Mouse (Mus musculus) left cerebral cortex, adult 2 months (tissue): ENCODE results near the gene Fam193b. TPM values are rescaled to one million over a fixed set of nuclear protein-coding genes. Genes with fewer than 3 reads are reported as not detected.

Source experiments
- DNase-seq, 2 experiments: peaks; one replicate each; pipeline ENCODE4 v3.0.0; 2021 to 2022; ENCODE audit warnings: low spot score in 2 of 2, mixed read lengths in 1 of 2; ENCODE audit errors: extremely low spot score in 1 of 2
- H3K27ac ChIP-seq: fragments of 200-600 bp; 2 replicates; pipeline ENCODE4 v1.8.1; 2022
- H3K4me3 ChIP-seq: fragments of 200-600 bp; 2 replicates; pipeline ENCODE4 v1.8.1; 2022
- CTCF ChIP-seq: fragments of 200-600 bp; IDR thresholded peaks from 2 replicates; pipeline ENCODE4 v1.8.1; 2022; ENCODE audit warnings: antibody characterized with exemption, mild to moderate bottlenecking, moderate library complexity
- intact Hi-C: fragments of 180-260 bp; cut with DNase I; formaldehyde crosslinking; loops from one replicate; pipeline ENCODE4 v1.15.1; 2025
- long read RNA-seq, 2 experiments: library from polyadenylated mRNA; stranded (forward); transcript quantifications; one replicate each; pipeline ENCODE4 v2.0.0; 2021; ENCODE audit warnings: borderline mapping rate in 2 of 2
- total RNA-seq, 2 experiments: library from RNA; stranded (reverse); gene quantifications; 2 replicates each; pipeline ENCODE4 v1.2.3; 2021

The Fam193b gene
- total RNA-seq = 10 to 100 TPM; 90.5 to 98.1 TPM
- long read RNA-seq, experiment 1, full-length matches to known transcripts = 12 of 67 reads
- long read RNA-seq, experiment 1, partial matches to known transcripts = 15 of 67 reads
- long read RNA-seq, experiment 1, other reads (novel, unspliced or antisense) = 40 of 67 reads
- long read RNA-seq, experiment 2, full-length matches to known transcripts = 21 of 99 reads
- long read RNA-seq, experiment 2, partial matches to known transcripts = 13 of 99 reads
- long read RNA-seq, experiment 2, other reads (novel, unspliced or antisense) = 65 of 99 reads

DNA sequence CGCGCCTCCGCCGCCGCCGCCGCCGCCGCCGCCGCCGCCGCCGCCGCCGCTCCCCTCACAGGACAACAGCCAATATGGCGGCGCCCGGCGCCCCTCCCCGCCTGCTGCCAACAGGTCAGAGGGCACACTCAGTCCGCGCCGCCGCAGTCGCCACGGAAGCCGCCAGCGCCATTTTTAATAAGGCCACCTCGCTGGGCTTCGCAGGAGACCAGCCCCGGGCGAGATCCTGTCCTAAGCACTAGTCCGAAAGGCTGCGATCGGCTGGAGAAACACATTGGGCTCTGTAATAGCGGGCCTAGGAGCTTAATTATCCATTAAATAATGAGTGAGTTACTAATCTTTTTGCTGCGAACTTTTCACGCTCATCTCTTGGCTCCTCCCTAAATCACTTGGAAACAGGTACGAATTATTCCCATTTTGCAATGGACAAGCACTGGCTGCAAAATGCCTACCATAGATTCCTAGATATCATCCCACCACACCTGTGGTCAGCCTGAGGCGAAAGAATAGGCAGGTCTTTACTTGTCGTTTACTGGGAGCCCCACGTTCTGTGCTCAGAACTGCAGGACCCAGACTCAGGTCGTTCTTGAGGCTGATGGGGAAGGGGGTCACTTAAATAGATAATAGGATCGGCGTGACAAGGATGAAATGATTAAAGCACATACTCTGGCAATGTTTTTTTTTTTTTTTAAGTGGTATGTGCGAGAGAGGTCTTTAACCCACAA is at the start of gene Fam193b:
TSS of gene Fam193b (minus strand) at position 94 of the 725 bp plus-strand sequence.
- no peak for TF ChIP-seq CTCF
- H3K4me3 ChIP-seq = peak within 1 kb of the TSS; percentile 92
- DNase-seq = peak; percentile 94
- intact Hi-C loops = loop anchor here (2.0 kb wide), 1 partner anchor 22 kb away; no protein-coding TSS in a partner anchor
- peak within 1 kb of the TSS; percentile 88 for H3K27ac ChIP-seq

DNA sequence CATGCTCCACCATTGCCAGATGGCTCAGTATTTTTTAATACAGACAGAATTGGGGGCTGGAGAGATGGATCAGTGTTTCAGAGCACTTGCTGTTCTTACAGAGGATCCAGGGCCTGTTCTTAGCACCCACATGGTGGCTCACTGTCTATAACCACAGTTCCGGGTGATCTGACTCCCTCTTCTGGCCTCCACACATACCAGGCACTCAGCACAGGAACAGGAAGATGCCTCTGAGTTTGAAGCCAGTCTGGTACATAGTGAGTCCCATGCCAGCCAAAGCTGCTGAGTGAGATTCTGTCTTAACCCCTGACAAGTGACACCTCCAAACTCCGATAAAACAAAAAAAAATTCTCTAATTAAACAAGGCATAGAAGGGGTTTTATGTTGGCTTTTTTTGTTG is 49.4 kb upstream of the Fam193b start:
- TF ChIP-seq CTCF = no peak
- DNase-seq = no peak
- H3K27ac ChIP-seq = no peak overlapping the region
- H3K4me3 ChIP-seq = no peak overlapping the region
- intact Hi-C loops = loop anchor here (5.0 kb wide), 1 partner anchor 107 kb away; the partner anchor contains the start of gene Pcbd2

DNA sequence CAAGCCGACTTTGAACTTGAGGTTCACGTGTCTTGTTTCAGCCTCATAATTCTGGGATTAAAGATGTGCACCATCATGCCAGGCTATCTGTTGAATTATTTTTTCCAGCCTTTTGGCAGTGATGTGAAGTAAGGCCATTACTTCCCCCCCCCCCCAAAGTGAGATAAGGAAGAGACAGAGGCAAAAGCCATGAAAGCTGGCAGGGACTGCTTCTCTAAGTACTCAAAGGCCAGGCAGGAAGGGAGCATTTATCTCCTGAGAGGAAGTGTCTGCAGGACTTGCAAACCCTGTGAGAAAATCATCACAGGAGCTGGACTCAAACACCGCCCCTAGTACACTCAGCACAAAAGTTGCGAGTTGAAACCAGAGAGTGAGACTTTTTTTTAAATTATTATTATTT is 48.4 kb upstream of the Fam193b start:
- DNase-seq = no peak
- H3K27ac ChIP-seq = no peak overlapping the region
- no peak overlapping the region for H3K4me3 ChIP-seq
- intact Hi-C loops = no loop called here
- TF ChIP-seq CTCF = no peak

DNA sequence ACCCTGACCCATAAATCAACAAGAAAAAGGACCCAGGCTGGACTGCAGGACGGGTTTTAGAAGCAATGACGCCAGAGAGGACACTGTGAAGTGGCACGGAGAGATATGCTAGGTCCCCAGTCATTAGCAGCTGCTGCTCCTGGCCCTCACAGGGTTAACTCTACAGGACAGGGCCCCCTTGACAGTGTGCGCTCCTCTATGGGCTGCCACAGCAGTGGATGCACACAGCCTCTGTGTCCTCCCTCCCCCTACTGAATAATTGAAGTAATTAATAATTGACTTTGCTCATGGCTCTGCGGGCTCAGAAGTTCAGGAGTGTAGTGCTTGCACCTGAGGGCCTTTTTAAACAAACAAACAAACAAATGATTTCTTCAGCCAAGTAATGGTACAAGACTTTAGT is 42.6 kb upstream of the Fam193b start:
- no peak for DNase-seq
- H3K27ac ChIP-seq = no peak overlapping the region
- no peak overlapping the region for H3K4me3 ChIP-seq
- intact Hi-C loops = no loop called here
- TF ChIP-seq CTCF = no peak

DNA sequence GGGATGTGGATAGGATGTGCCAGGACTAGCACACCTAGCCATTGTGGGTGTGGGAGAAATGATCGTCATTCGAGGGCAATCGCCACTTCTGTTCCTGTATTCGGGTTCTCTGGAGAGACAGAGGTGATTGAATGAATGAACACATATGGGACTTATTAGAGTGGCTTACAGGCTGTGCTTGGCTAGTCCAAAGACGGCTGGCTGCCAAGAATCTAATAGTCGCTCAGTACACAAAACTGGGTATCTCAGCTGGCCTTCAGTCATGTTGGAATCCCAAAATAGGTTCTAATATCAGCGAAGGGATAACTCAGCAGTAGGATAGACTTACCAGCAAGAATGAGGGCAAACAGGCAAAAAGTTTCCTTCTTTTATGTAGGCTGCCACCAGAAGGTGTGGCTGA is 41.1 kb upstream of the Fam193b start:
- Histone ChIP-seq H3K27ac (no peak overlapping the region), H3K4me3 (no peak overlapping the region)
- no peak for TF ChIP-seq CTCF
- intact Hi-C loops = no loop called here
- no peak for DNase-seq

DNA sequence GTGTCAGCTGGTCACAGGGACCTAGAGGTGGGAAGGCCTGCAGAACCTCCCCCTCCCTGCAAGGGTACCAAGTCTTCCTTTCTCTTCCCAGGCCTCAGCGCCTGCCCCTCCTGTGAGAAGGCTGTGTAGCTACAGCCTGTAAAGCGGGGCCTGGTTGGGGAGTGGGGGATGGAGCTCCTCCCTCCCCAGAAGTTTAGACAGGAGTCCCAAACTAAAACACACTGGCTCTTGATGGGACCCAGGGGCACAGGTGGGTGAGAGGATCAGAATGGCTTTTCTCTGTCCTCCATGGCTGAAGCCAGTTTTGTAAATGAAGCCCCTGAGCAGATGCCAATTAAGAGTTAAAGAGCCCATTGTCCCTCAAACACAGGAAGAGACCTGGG is 36.7 kb upstream of the Fam193b start:
- intact Hi-C loops = no loop called here
- Histone ChIP-seq H3K27ac (no peak overlapping the region; the same call in 1 of the 2 replicates), H3K4me3 (no peak overlapping the region)
- DNase-seq = no peak
- TF ChIP-seq CTCF = no peak

DNA sequence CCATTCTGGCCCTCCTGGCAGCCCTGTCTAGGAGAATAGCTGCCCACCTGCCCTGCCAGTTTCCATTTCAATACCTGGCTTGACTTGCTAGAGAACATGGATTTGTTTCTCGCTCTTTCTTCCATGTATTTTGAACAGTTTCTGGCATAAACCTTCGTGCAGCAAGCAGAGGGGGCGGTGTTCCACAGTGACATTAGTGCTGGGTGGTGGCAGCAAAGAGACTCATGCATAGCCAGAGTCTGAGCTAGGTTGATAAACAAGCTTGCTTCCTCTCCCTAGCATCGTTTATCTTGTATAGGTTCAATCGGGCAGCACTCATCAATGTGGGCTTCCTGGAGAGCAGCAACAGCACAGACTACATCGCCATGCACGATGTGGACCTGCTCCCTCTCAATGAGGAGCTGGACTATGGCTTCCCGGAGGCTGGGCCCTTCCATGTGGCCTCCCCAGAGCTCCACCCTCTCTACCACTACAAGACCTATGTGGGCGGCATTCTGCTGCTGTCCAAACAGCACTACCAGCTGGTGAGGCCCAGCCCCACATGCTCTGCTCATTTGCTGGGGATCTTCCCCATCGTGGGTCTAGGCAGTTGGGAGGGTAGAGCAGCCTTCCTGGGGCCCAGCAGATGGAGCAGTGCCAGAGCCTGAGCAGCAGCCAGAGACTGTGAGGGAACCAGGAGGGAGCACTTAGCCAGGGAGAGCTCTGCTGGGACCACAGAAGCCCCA is 36.1 kb upstream of the Fam193b start:
- no peak for DNase-seq
- intact Hi-C loops = no loop called here
- Histone ChIP-seq H3K4me3 (no peak overlapping the region), H3K27ac (peak overlapping the region; percentile 36; the same call in 1 of the 2 replicates)
- no peak for TF ChIP-seq CTCF

DNA sequence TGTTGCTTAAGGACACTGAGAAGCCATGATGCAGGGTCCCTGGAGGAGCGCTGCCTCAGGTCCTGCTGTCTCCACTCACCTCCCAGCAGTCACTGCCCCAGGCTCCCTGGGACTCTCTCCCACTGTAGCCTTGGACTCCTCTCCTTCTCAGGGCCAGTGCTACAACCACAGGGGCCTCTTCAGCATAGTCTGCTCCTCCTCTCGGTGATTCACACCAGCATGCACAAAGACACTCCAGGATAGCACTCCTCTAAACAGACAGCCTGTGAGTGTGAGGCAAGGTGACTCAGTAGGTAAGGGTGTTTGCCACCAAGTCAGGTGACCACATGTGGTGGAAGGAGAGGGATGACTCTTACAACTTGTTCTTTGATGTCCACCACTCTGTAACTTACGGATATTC is 33.7 kb upstream of the Fam193b start:
- Histone ChIP-seq H3K4me3 (no peak overlapping the region), H3K27ac (no peak overlapping the region)
- intact Hi-C loops = no loop called here
- peak in 1 of 2 experiments; percentile 8 for DNase-seq
- TF ChIP-seq CTCF = no peak

DNA sequence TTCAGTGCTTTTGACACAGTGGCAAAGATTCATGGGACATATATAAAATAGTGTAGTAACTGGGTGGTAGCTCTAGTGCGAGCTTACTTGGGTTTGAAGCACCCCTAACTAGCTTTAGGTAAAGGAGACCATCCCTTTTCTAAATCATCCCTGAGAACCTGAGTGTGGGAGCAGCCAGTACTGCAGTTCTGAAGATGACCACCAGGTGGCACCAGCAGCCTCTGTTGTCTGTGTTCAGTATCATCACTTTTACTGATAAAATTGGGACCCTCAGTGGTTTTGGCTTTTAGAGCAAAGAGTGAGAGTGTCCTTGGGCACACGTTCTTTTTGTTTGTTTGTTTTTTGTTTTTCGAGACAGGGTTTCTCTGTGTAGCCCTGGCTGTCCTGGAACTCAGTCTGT is 30.7 kb upstream of the Fam193b start:
- intact Hi-C loops = loop anchor here (1.0 kb wide), 2 partner anchors 39 to 127 kb away; no protein-coding TSS in a partner anchor
- DNase-seq = peak; percentile 77 to 87
- Histone ChIP-seq H3K27ac (no peak overlapping the region), H3K4me3 (no peak overlapping the region)
- TF ChIP-seq CTCF = peak; percentile 99

DNA sequence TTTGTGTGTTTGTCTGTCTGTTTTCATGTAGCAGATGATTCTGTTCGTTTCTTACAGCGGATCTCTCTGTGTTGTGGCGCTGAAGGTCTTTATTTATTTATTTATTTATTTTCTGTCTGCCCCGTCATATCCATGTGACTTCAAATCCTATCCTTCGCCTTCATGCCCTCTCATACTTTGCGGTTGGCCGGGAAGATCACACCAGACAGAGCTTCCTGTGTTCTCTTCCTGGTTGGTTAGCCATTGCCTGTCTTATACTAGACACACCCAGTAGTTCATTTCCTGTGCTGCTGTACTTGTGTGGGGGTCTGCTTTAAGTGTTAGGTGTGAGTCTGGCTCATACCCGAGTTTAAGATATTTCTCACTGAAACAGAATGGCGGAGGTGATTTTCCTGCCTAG is 29.7 kb upstream of the Fam193b start:
- no peak for DNase-seq
- no peak for TF ChIP-seq CTCF
- H3K4me3 ChIP-seq = peak overlapping the region; percentile 88
- intact Hi-C loops = loop anchor here (1.0 kb wide), 2 partner anchors 40 to 128 kb away; no protein-coding TSS in a partner anchor
- peak overlapping the region; percentile 89 for H3K27ac ChIP-seq

DNA sequence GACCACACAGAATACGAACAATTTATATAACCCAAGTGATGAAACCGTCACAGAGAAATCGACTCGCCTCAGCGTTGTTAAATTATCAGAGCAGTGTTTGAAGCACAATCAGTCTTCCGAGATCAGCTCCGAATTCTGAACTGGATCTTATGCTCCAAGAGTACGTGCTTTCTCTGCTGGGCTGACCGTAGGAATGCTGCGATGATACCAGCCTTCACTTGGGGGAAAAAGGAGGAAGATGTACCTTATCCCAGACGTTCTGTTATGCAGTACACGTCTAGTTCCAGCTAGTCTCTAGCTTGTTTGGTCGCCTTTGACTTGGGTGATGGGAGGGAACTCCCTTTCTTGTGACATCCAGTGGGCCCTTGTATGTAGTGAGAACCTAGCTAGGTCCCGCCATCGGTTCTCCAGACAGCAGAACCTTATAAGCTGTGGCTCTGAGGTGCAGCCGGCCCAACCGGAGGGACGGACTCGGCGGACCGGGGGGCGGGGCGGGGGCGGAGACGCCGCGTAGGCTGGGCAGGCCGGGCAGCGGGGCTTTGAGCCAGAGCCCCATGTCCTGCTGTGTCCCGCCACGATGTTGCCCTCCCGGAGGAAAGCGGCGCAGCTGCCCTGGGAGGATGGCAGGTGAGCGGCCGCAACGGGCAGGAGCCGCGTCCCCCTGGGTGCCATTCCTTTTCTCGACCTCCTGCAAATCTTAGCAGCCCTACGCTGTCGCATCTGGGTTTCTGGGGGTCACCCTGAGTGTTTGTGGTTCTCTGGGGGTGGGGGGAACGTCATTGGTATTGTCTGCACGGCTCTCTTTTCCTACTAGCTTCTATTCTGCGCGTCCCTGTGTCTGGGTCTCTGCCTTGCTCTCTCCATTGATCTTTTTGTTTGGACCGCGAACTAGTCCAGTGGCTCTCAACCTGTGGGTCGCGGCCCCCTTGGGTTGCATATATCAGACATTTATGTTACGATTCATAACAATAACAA is 28.9 kb upstream of the Fam193b start, which contains the start of gene B4galt7:
TSS of gene B4galt7 (plus strand) at position 331 of the 975 bp plus-strand sequence.
- H3K4me3 ChIP-seq = peak within 1 kb of the TSS; percentile 88
- peak; percentile 81 to 86 for DNase-seq
- no peak for TF ChIP-seq CTCF
- H3K27ac ChIP-seq = peak within 1 kb of the TSS; percentile 89
- intact Hi-C loops = no loop called here
